Mouse (Mus musculus) testis, postnatal 14 days (tissue): ENCODE data around the gene Polr1a.
A peak's percentile ranks its signal among the peaks of the same experiment; 100 is the strongest.
"Not testable (repeated sequence)": the region's sequence is repeated elsewhere in the genome, so short reads cannot be mapped to it uniquely, and the experiment has no call there.

Source experiments
- DNase-seq: peaks from one replicate; pipeline ENCODE4 v3.0.0; 2021; ENCODE audit warnings: low spot score

The Polr1a gene

GRCm38 (mm10) chr6:71908481-71909381 lies at the start of gene Polr1a, which contains the start of gene Ptcd3:
Gene Polr1a, plus strand, starts transcription at chr6:71909053.
Gene Ptcd3, minus strand, starts transcription at chr6:71908750.
- DNase-seq, result peak; percentile 92

- DNase-seq, result no peak
Measured at GRCm38 (mm10) chr6:71867751-71868150, 41.1 kb upstream of the Polr1a start.

GRCm38 (mm10) chr6:71868809-71869208 lies 40.0 kb upstream of the Polr1a start:
- no peak for DNase-seq

GRCm38 (mm10) chr6:71871396-71871795 lies 37.5 kb upstream of the Polr1a start:
- DNase-seq, result no peak

GRCm38 (mm10) chr6:71877965-71878760 lies 30.7 kb upstream of the Polr1a start:
- DNase-seq, result no peak

- no peak for DNase-seq
Measured at GRCm38 (mm10) chr6:71893263-71893662, 15.6 kb upstream of the Polr1a start.

GRCm38 (mm10) chr6:71907702-71908235 lies 1.1 kb upstream of the Polr1a start:
- DNase-seq, result no peak

GRCm38 (mm10) chr6:71909384-71909783 lies 531 bp downstream of the Polr1a start:
- no peak for DNase-seq

- DNase-seq, result no peak
Measured at GRCm38 (mm10) chr6:71909840-71910239, 987 bp downstream of the Polr1a start.

GRCm38 (mm10) chr6:71911686-71912450 lies 3.0 kb downstream of the Polr1a start:
- DNase-seq, result no peak

- DNase-seq, result no peak
Measured at GRCm38 (mm10) chr6:71920752-71921151, 11.9 kb downstream of the Polr1a start.

GRCm38 (mm10) chr6:71925233-71925632 lies 16.4 kb downstream of the Polr1a start:
- not testable (repeated sequence) for DNase-seq

GRCm38 (mm10) chr6:71927911-71928310 lies 19.1 kb downstream of the Polr1a start:
- DNase-seq, result no peak

GRCm38 (mm10) chr6:71930053-71930452 lies 21.2 kb downstream of the Polr1a start:
- DNase-seq, result no peak

GRCm38 (mm10) chr6:71930830-71931437 lies 22.1 kb downstream of the Polr1a start:
- no peak for DNase-seq

- no peak for DNase-seq
Measured at GRCm38 (mm10) chr6:71932347-71932746, 23.5 kb downstream of the Polr1a start.

- DNase-seq, result peak; percentile 83
Measured at GRCm38 (mm10) chr6:71934081-71934556, 25.3 kb downstream of the Polr1a start.

GRCm38 (mm10) chr6:71935737-71936136 lies 26.9 kb downstream of the Polr1a start:
- peak; percentile 78 for DNase-seq

GRCm38 (mm10) chr6:71940912-71941311 lies 32.1 kb downstream of the Polr1a start:
- no peak for DNase-seq

GRCm38 (mm10) chr6:71945101-71945500 lies 36.2 kb downstream of the Polr1a start:
- DNase-seq, result no peak

- DNase-seq, result no peak
Measured at GRCm38 (mm10) chr6:71946121-71946520, 37.3 kb downstream of the Polr1a start.
